Mouse (Mus musculus): ENCODE measurements around the gene Chp2.
"Not testable (repeated sequence)": the region's sequence is repeated elsewhere in the genome, so short reads cannot be mapped to it uniquely, and the experiment has no call there.

Gene Chp2

GRCm38 (mm10) chr7:122240413-122241119 is 21.3 kb downstream of the Chp2 start:
- no peak for DNase-seq (ENCODE audit: extremely low read depth, low read depth, low spot score)

GRCm38 (mm10) chr7:122242260-122242659 is 23.0 kb downstream of the Chp2 start:
- DNase-seq (ENCODE audit: extremely low read depth, low read depth, low spot score): no peak

GRCm38 (mm10) chr7:122242744-122243143 is 23.4 kb downstream of the Chp2 start:
- DNase-seq (ENCODE audit: extremely low read depth, low read depth, low spot score): not testable (repeated sequence)

- DNase-seq (ENCODE audit: extremely low read depth, low read depth, low spot score): no peak
Measured at GRCm38 (mm10) chr7:122244166-122244565, 24.9 kb downstream of the Chp2 start.

GRCm38 (mm10) chr7:122244584-122244983 is 25.3 kb downstream of the Chp2 start:
- DNase-seq (ENCODE audit: extremely low read depth, low read depth, low spot score): no peak

GRCm38 (mm10) chr7:122245976-122246375 is 26.7 kb downstream of the Chp2 start:
- no peak for DNase-seq (ENCODE audit: extremely low read depth, low read depth, low spot score)

GRCm38 (mm10) chr7:122247254-122247864 is 28.1 kb downstream of the Chp2 start:
- DNase-seq (ENCODE audit: extremely low read depth, low read depth, low spot score): no peak

GRCm38 (mm10) chr7:122249321-122249821 is 30.1 kb downstream of the Chp2 start:
- no peak for DNase-seq (ENCODE audit: extremely low read depth, low read depth, low spot score)

- no peak for DNase-seq (ENCODE audit: extremely low read depth, low read depth, low spot score)
Measured at GRCm38 (mm10) chr7:122251197-122252011, 32.1 kb downstream of the Chp2 start.

GRCm38 (mm10) chr7:122256722-122257121 is 37.4 kb downstream of the Chp2 start:
- DNase-seq (ENCODE audit: extremely low read depth, low read depth, low spot score): no peak

- DNase-seq (ENCODE audit: extremely low read depth, low read depth, low spot score): no peak
Measured at GRCm38 (mm10) chr7:122258521-122258920, 39.2 kb downstream of the Chp2 start.

- no peak for DNase-seq (ENCODE audit: extremely low read depth, low read depth, low spot score)
Measured at GRCm38 (mm10) chr7:122260055-122260602, 40.8 kb downstream of the Chp2 start.

GRCm38 (mm10) chr7:122268983-122269486 is 49.7 kb downstream of the Chp2 start:
- no peak for DNase-seq (ENCODE audit: extremely low read depth, low read depth, low spot score)

GRCm38 (mm10) chr7:122272334-122272733 is 53.0 kb downstream of the Chp2 start:
- DNase-seq (ENCODE audit: extremely low read depth, low read depth, low spot score): no peak

All from fat pad, adult 2 months (tissue).